Mouse (Mus musculus) spleen, adult 18-20 months (tissue): Measurements from ENCODE around the gene Vwa7.
"Not testable (repeated sequence)": the region's sequence is repeated elsewhere in the genome, so short reads cannot be mapped to it uniquely, and the experiment has no call there.

Experiments
- DNase-seq, 2 experiments: peaks; one replicate each; pipeline ENCODE4 v3.0.0; 2022; ENCODE audit warnings: mixed read lengths in 2 of 2

The Vwa7 gene

GRCm38 (mm10) chr17:35016376-35016775 lies at the start of gene Vwa7:
Gene Vwa7, plus strand, starts transcription at chr17:35016579.
- DNase-seq: no peak

GRCm38 (mm10) chr17:34969822-34970221 lies 46.6 kb upstream of the Vwa7 start, which contains the start of gene Gm20481:
Gene Gm20481, plus strand, starts transcription at chr17:34969912.
- DNase-seq: not testable (repeated sequence)

GRCm38 (mm10) chr17:34970850-34971249 lies 45.5 kb upstream of the Vwa7 start:
- not testable (repeated sequence) for DNase-seq

- DNase-seq: not testable (repeated sequence)
Observed at GRCm38 (mm10) chr17:34971694-34972068, 44.7 kb upstream of the Vwa7 start.

- peak; percentile 54 to 63 for DNase-seq
Observed at GRCm38 (mm10) chr17:34972069-34972749, 44.2 kb upstream of the Vwa7 start, which contains the start of the genes Hspa1a and Hspa1l. Gene Hspa1a, minus strand, starts transcription at chr17:34972156. Gene Hspa1l, plus strand, starts transcription at chr17:34972703.

GRCm38 (mm10) chr17:34975581-34976492 lies 40.5 kb upstream of the Vwa7 start:
- no peak for DNase-seq

GRCm38 (mm10) chr17:34977000-34977399 lies 39.4 kb upstream of the Vwa7 start:
- no peak for DNase-seq

- DNase-seq: no peak
Observed at GRCm38 (mm10) chr17:34978239-34978638, 38.1 kb upstream of the Vwa7 start.

GRCm38 (mm10) chr17:34979631-34980030 lies 36.7 kb upstream of the Vwa7 start:
- no peak for DNase-seq

- DNase-seq: no peak
Observed at GRCm38 (mm10) chr17:34980655-34981054, 35.7 kb upstream of the Vwa7 start.

GRCm38 (mm10) chr17:34981690-34982180 lies 34.6 kb upstream of the Vwa7 start, which contains the start of gene Lsm2:
Gene Lsm2, plus strand, starts transcription at chr17:34981862.
- peak; percentile 83 to 84 for DNase-seq

- DNase-seq: no peak
Observed at GRCm38 (mm10) chr17:34982328-34982727, 34.1 kb upstream of the Vwa7 start.

GRCm38 (mm10) chr17:34984218-34984617 lies 32.2 kb upstream of the Vwa7 start:
- no peak for DNase-seq

GRCm38 (mm10) chr17:34994751-34995150 lies 21.6 kb upstream of the Vwa7 start:
- no peak for DNase-seq

GRCm38 (mm10) chr17:34995192-34995591 lies 21.2 kb upstream of the Vwa7 start:
- not testable (repeated sequence) for DNase-seq

GRCm38 (mm10) chr17:34995927-34996326 lies 20.5 kb upstream of the Vwa7 start:
- DNase-seq: not testable (repeated sequence)

GRCm38 (mm10) chr17:34996411-34997141 lies 19.8 kb upstream of the Vwa7 start:
- DNase-seq: no peak

GRCm38 (mm10) chr17:34997142-34997483 lies 19.3 kb upstream of the Vwa7 start:
- no peak for DNase-seq

GRCm38 (mm10) chr17:34998526-34999430 lies 17.6 kb upstream of the Vwa7 start:
- DNase-seq: no peak

GRCm38 (mm10) chr17:34999871-35000716 lies 16.3 kb upstream of the Vwa7 start:
- DNase-seq: peak; percentile 45 to 63
